Mouse (Mus musculus) kidney, postnatal 10 days (tissue): ENCODE measurements around the gene Exoc7.

Source experiments
- DNase-seq: peaks from one replicate; pipeline ENCODE4 v3.0.0; 2021; ENCODE audit warnings: mixed read lengths

The Exoc7 gene

GRCm38 (mm10) chr11:116312359-116312758 lies 5.3 kb upstream of the Exoc7 start:
- DNase-seq: peak; percentile 63

GRCm38 (mm10) chr11:116311169-116311568 lies 4.1 kb upstream of the Exoc7 start:
- DNase-seq: peak; percentile 59

- no peak for DNase-seq
Measured at GRCm38 (mm10) chr11:116309601-116310000, 2.6 kb upstream of the Exoc7 start.

- no peak for DNase-seq
Measured at GRCm38 (mm10) chr11:116307762-116308531, 914 bp upstream of the Exoc7 start.

GRCm38 (mm10) chr11:116306126-116306982 lies 679 bp downstream of the Exoc7 start:
- peak; percentile 97 for DNase-seq

GRCm38 (mm10) chr11:116305423-116305822 lies 1.6 kb downstream of the Exoc7 start:
- DNase-seq: no peak

GRCm38 (mm10) chr11:116298621-116299020 lies 8.4 kb downstream of the Exoc7 start:
- no peak for DNase-seq

- no peak for DNase-seq
Measured at GRCm38 (mm10) chr11:116298221-116298620, 8.8 kb downstream of the Exoc7 start.

- DNase-seq: no peak
Measured at GRCm38 (mm10) chr11:116297017-116297416, 10.0 kb downstream of the Exoc7 start.

- DNase-seq: no peak
Measured at GRCm38 (mm10) chr11:116296191-116296734, 10.8 kb downstream of the Exoc7 start.

GRCm38 (mm10) chr11:116294319-116294718 lies 12.7 kb downstream of the Exoc7 start:
- peak; percentile 82 for DNase-seq

- no peak for DNase-seq
Measured at GRCm38 (mm10) chr11:116293538-116294137, 13.4 kb downstream of the Exoc7 start.

GRCm38 (mm10) chr11:116292401-116292800 lies 14.6 kb downstream of the Exoc7 start:
- no peak for DNase-seq

GRCm38 (mm10) chr11:116290556-116290955 lies 16.5 kb downstream of the Exoc7 start:
- no peak for DNase-seq

- DNase-seq: no peak
Measured at GRCm38 (mm10) chr11:116287351-116287750, 19.7 kb downstream of the Exoc7 start.

GRCm38 (mm10) chr11:116285770-116286191 lies 21.3 kb downstream of the Exoc7 start:
- peak; percentile 81 for DNase-seq

GRCm38 (mm10) chr11:116283982-116284381 lies 23.1 kb downstream of the Exoc7 start:
- no peak for DNase-seq

- DNase-seq: no peak
Measured at GRCm38 (mm10) chr11:116282912-116283521, 24.0 kb downstream of the Exoc7 start.

GRCm38 (mm10) chr11:116282089-116282488 lies 24.9 kb downstream of the Exoc7 start:
- peak; percentile 61 for DNase-seq

- DNase-seq: no peak
Measured at GRCm38 (mm10) chr11:116281671-116282070, 25.4 kb downstream of the Exoc7 start.

- DNase-seq: no peak
Measured at GRCm38 (mm10) chr11:116280751-116281663, 26.0 kb downstream of the Exoc7 start, which contains the start of gene Galr2. TSS of gene Galr2 (plus strand) at chr11:116280939.
